Mouse (Mus musculus): ENCODE measurements around the gene Slc16a2. TPM values are rescaled to one million over a fixed set of nuclear protein-coding genes. Genes with fewer than 3 reads are reported as not detected.
"Not testable (repeated sequence)": the region's sequence is repeated elsewhere in the genome, so short reads cannot be mapped to it uniquely, and the experiment has no call there.

Gene Slc16a2
- polyA plus RNA-seq, 1 experiment from 2014 or later, result 11.9 TPM

DNA sequence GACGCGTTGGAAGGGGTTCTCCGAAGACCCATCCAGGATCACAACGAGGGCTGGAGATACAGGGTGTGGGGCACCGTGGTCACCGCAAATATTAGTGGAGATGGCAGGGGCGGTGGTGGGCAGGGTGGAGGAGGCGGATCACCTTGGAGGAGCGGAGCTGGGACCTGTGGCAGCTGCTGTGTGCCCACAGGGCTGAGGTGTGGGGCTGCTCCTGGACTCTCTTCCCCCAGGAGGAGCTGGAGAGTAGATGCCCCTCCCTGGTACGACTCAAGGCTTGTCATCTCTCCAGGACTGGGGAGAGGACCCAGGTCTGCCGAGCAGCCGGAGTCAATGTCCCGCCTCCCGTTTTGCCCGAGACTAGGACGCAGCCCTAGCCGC lies 127.0 kb downstream of the Slc16a2 start:
- peaks cover 39% of the 10 kb centered on the region for H3K27me3 ChIP-seq (ENCODE audit: control insufficient read depth, insufficient read depth, low read depth, low read length)
- H3K4me3 ChIP-seq (ENCODE audit: low read depth, low read length), result peak overlapping the region; percentile 44
- 15% methylated on average over 17 of the region's 17 CpGs for WGBS (ENCODE audit: insufficient replicate concordance)
- ATAC-seq (ENCODE audit: low read depth), result no peak
- no peak overlapping the region for H3K27ac ChIP-seq (ENCODE audit: low read length)
- no peaks in the 10 kb centered on the region for H3K4me1 ChIP-seq (ENCODE audit: control insufficient read depth, low read depth, low read length)
- H3K9ac ChIP-seq (ENCODE audit: low read depth, low read length), result peak overlapping the region; percentile 16; the same call in 1 of the 2 replicates
- no peaks in the 10 kb centered on the region for H3K36me3 ChIP-seq (ENCODE audit: control insufficient read depth, insufficient read depth)
- H3K4me2 ChIP-seq (ENCODE audit: low read depth, low read length), result peak overlapping the region; percentile 62
- H3K9me3 ChIP-seq (replicated peaks; ENCODE audit: control insufficient read depth, low read length), result no peaks in the 10 kb centered on the region

- no peaks in the 10 kb centered on the region for H3K9me3 ChIP-seq (replicated peaks; ENCODE audit: control insufficient read depth, low read length)
- H3K36me3 ChIP-seq (ENCODE audit: control insufficient read depth, insufficient read depth), result no peaks in the 10 kb centered on the region
- no peak overlapping the region for H3K4me3 ChIP-seq (ENCODE audit: low read depth, low read length)
- H3K4me1 ChIP-seq (ENCODE audit: control insufficient read depth, low read depth, low read length), result no peaks in the 10 kb centered on the region
- H3K9ac ChIP-seq (ENCODE audit: low read depth, low read length), result no peak overlapping the region
- no peak for ATAC-seq (ENCODE audit: low read depth)
- H3K4me2 ChIP-seq (ENCODE audit: low read depth, low read length), result peak overlapping the region; percentile 62; the same call in 1 of the 2 replicates
- H3K27me3 ChIP-seq (ENCODE audit: control insufficient read depth, insufficient read depth, low read depth, low read length), result peaks cover 39% of the 10 kb centered on the region
- 36% methylated on average over 10 of the region's 10 CpGs for WGBS (ENCODE audit: insufficient replicate concordance)
- no peak overlapping the region for H3K27ac ChIP-seq (ENCODE audit: low read length)
Observed at GRCm38 (mm10) chrX:103694381-103694780, 127.4 kb downstream of the Slc16a2 start.

DNA sequence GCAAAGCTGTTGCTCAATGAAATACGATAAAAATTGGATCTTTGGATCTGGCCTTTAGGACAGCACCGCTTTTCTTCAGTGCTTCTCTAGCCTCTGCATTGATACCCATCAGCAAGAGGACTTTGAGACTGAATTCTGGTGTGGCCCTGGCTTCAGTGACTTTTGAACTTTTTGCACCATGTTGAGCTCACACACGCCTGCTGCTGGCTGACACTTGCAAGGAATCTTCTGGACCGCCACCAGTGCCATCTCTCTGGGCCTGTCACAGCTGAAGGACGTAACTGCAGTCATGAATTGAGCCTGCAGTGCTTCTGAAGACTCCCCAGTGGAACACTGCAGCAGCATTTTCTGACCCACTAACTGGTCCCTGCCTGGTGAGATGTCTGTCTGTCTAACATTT lies 128.9 kb downstream of the Slc16a2 start:
- Histone ChIP-seq H3K4me3 (ENCODE audit: low read depth, low read length) (no peak overlapping the region), H3K27ac (ENCODE audit: low read length) (no peak overlapping the region), H3K27me3 (ENCODE audit: control insufficient read depth, insufficient read depth, low read depth, low read length) (peaks cover 35% of the 10 kb centered on the region), H3K4me2 (ENCODE audit: low read depth, low read length) (no peak overlapping the region), H3K36me3 (ENCODE audit: control insufficient read depth, insufficient read depth) (no peaks in the 10 kb centered on the region), H3K9ac (ENCODE audit: low read depth, low read length) (no peak overlapping the region), H3K4me1 (ENCODE audit: control insufficient read depth, low read depth, low read length) (no peaks in the 10 kb centered on the region), H3K9me3 (replicated peaks; ENCODE audit: control insufficient read depth, low read length) (no peaks in the 10 kb centered on the region)
- 66% methylated on average over 5 of the region's 5 CpGs for WGBS (ENCODE audit: insufficient replicate concordance)
- no peak for ATAC-seq (ENCODE audit: low read depth)

DNA sequence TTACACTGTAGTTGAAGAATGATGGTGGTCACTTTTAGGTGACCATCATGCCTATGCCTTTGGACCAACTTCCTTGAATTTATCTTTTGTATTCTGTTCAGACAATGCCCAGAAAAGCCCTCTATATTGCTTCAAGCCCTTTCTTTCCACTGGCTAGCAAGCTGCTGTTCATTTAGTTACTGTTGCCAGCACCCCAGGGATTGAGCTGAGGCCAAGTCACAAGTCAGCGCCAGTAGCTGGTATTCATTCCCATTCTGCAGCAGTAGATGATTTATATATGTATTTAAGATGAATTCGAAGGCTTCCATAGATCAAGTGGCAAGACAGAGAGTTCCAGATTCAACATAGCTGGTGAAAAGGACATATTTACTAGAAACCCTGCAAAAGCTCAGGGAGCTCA lies 133.2 kb downstream of the Slc16a2 start:
- H3K4me1 ChIP-seq (ENCODE audit: control insufficient read depth, low read depth, low read length), result no peaks in the 10 kb centered on the region
- no peak overlapping the region for H3K27ac ChIP-seq (ENCODE audit: low read length)
- H3K9me3 ChIP-seq (replicated peaks; ENCODE audit: control insufficient read depth, low read length), result no peaks in the 10 kb centered on the region
- H3K27me3 ChIP-seq (ENCODE audit: control insufficient read depth, insufficient read depth, low read depth, low read length), result peaks cover 11% of the 10 kb centered on the region
- no peak overlapping the region for H3K4me2 ChIP-seq (ENCODE audit: low read depth, low read length)
- no peaks in the 10 kb centered on the region for H3K36me3 ChIP-seq (ENCODE audit: control insufficient read depth, insufficient read depth)
- no peak for ATAC-seq (ENCODE audit: low read depth)
- H3K9ac ChIP-seq (ENCODE audit: low read depth, low read length), result no peak overlapping the region
- H3K4me3 ChIP-seq (ENCODE audit: low read depth, low read length), result no peak overlapping the region
- 56% methylated on average over 2 of the region's 2 CpGs for WGBS (ENCODE audit: insufficient replicate concordance)

DNA sequence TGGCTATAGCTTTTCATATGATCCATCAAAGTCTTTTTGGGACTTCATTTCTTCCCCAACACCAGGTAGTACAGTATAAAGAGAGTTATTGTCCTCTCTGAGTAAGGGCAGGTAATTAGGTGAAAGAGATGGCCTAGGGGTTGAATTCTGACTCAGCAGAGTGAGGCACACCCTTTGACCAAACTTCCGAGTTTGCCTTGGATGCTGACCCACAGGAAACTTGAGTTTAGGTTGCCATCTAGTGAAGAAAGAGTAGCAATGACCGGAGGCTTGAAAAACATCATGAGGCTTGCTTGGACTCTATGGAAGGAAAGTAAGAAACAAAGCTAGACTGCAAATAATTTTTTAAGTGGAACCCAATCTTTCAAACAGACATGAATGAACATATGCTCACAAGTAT lies 147.1 kb downstream of the Slc16a2 start:
- no peaks in the 10 kb centered on the region for H3K9me3 ChIP-seq (replicated peaks; ENCODE audit: control insufficient read depth, low read length)
- no peak overlapping the region for H3K9ac ChIP-seq (ENCODE audit: low read depth, low read length)
- no peak overlapping the region for H3K27ac ChIP-seq (ENCODE audit: low read length)
- H3K27me3 ChIP-seq (ENCODE audit: control insufficient read depth, insufficient read depth, low read depth, low read length), result peaks cover 3% of the 10 kb centered on the region; the same call in 1 of the 2 replicates
- H3K4me1 ChIP-seq (ENCODE audit: control insufficient read depth, low read depth, low read length), result no peaks in the 10 kb centered on the region
- WGBS (ENCODE audit: insufficient replicate concordance), result 21% methylated on average over 2 of the region's 2 CpGs
- H3K4me2 ChIP-seq (ENCODE audit: low read depth, low read length), result no peak overlapping the region
- H3K36me3 ChIP-seq (ENCODE audit: control insufficient read depth, insufficient read depth), result no peaks in the 10 kb centered on the region
- ATAC-seq (ENCODE audit: low read depth), result no peak
- no peak overlapping the region for H3K4me3 ChIP-seq (ENCODE audit: low read depth, low read length)

DNA sequence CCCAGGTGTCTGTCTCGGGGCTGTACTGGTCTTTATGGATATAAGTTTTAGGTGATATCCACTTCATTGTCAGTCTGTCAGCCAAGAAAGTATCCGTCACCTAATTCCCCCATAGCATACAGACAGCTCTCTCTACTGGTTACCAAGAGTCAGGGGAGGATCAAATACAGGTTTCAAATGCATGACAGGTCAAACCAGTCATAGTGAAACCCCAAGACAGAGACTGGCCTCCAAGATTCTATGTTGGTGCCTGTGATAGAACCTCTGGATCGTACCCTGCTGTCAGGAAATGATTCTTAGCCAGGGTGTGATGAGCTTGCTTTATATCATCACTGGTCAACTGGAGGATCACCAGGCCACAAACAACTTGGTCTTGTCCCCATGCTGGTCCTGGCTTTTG lies 148.0 kb downstream of the Slc16a2 start:
- ATAC-seq (ENCODE audit: low read depth), result no peak
- 60% methylated on average over 3 of the region's 3 CpGs for WGBS (ENCODE audit: insufficient replicate concordance)
- no peak overlapping the region for H3K9ac ChIP-seq (ENCODE audit: low read depth, low read length)
- H3K27ac ChIP-seq (ENCODE audit: low read length), result no peak overlapping the region
- H3K4me3 ChIP-seq (ENCODE audit: low read depth, low read length), result no peak overlapping the region
- H3K4me1 ChIP-seq (ENCODE audit: control insufficient read depth, low read depth, low read length), result no peaks in the 10 kb centered on the region
- no peaks in the 10 kb centered on the region for H3K36me3 ChIP-seq (ENCODE audit: control insufficient read depth, insufficient read depth)
- H3K9me3 ChIP-seq (replicated peaks; ENCODE audit: control insufficient read depth, low read length), result no peaks in the 10 kb centered on the region
- H3K4me2 ChIP-seq (ENCODE audit: low read depth, low read length), result no peak overlapping the region
- H3K27me3 ChIP-seq (ENCODE audit: control insufficient read depth, insufficient read depth, low read depth, low read length), result no peaks in the 10 kb centered on the region; the same call in 1 of the 2 replicates

- no peak overlapping the region for H3K4me3 ChIP-seq (ENCODE audit: low read depth, low read length)
- H3K9me3 ChIP-seq (replicated peaks; ENCODE audit: control insufficient read depth, low read length), result no peaks in the 10 kb centered on the region
- ATAC-seq (ENCODE audit: low read depth), result no peak
- no peaks in the 10 kb centered on the region for H3K36me3 ChIP-seq (ENCODE audit: control insufficient read depth, insufficient read depth)
- H3K4me2 ChIP-seq (ENCODE audit: low read depth, low read length), result no peak overlapping the region
- H3K4me1 ChIP-seq (ENCODE audit: control insufficient read depth, low read depth, low read length), result no peaks in the 10 kb centered on the region
- no peak overlapping the region for H3K27ac ChIP-seq (ENCODE audit: low read length)
- no peak overlapping the region for H3K9ac ChIP-seq (ENCODE audit: low read depth, low read length)
- H3K27me3 ChIP-seq (ENCODE audit: control insufficient read depth, insufficient read depth, low read depth, low read length), result no peaks in the 10 kb centered on the region; the same call in 1 of the 2 replicates
Observed at GRCm38 (mm10) chrX:103670245-103670644, 151.5 kb downstream of the Slc16a2 start.

DNA sequence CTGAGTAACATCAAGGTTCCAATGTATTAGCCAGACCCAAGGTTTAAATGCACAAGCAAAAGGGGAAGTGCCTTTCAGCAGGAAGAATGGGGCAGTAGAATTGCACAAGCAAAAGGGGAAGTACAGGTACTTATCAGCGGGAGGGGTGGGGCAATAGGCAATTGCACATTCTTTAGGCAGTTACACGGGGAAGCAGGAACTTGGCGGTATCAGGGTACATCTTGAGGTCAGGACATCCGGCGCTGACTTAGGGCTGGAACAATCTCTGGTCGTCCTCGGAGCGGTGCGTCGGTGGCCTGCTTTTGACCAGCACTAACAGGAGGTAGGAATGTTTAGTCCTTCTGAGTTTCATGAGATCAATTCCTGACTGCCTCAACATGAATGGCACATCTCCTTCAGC lies 157.3 kb downstream of the Slc16a2 start:
- not testable (repeated sequence) for ATAC-seq (ENCODE audit: low read depth); H3K4me3 ChIP-seq (ENCODE audit: low read depth, low read length); H3K36me3 ChIP-seq (ENCODE audit: control insufficient read depth, insufficient read depth); H3K9me3 ChIP-seq (replicated peaks; ENCODE audit: control insufficient read depth, low read length); H3K4me2 ChIP-seq (ENCODE audit: low read depth, low read length); H3K27ac ChIP-seq (ENCODE audit: low read length); H3K4me1 ChIP-seq (ENCODE audit: control insufficient read depth, low read depth, low read length); H3K9ac ChIP-seq (ENCODE audit: low read depth, low read length); H3K27me3 ChIP-seq (ENCODE audit: control insufficient read depth, insufficient read depth, low read depth, low read length)
- 59% methylated on average over 10 of the region's 10 CpGs for WGBS (ENCODE audit: insufficient replicate concordance)

DNA sequence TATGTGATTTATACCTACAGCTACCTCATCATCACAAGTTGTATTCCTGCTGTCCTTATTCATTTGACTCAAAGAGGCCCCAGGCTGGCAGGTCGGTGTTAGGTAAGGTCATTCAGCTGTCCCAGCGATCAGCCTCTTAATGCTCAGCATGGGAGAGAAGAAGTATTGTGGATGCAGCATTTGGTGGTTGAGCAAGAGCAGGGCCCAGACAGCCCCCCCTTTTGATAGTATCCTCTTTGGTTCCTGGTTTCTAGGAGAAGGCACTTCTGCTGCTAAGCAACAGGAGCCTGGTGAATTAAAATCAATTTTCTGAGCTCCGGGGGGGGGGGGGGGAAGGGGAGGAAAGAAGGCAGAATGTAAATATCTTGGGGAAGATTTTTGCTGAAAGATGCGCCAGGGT lies 162.8 kb downstream of the Slc16a2 start:
- H3K36me3 ChIP-seq (ENCODE audit: control insufficient read depth, insufficient read depth), result no peaks in the 10 kb centered on the region
- no peak overlapping the region for H3K4me2 ChIP-seq (ENCODE audit: low read depth, low read length)
- no peak overlapping the region for H3K27ac ChIP-seq (ENCODE audit: low read length)
- H3K27me3 ChIP-seq (ENCODE audit: control insufficient read depth, insufficient read depth, low read depth, low read length), result no peaks in the 10 kb centered on the region; the same call in 1 of the 2 replicates
- ATAC-seq (ENCODE audit: low read depth), result no peak
- no peak overlapping the region for H3K9ac ChIP-seq (ENCODE audit: low read depth, low read length)
- H3K4me1 ChIP-seq (ENCODE audit: control insufficient read depth, low read depth, low read length), result no peaks in the 10 kb centered on the region
- H3K9me3 ChIP-seq (replicated peaks; ENCODE audit: control insufficient read depth, low read length), result no peaks in the 10 kb centered on the region
- H3K4me3 ChIP-seq (ENCODE audit: low read depth, low read length), result no peak overlapping the region
- 56% methylated on average over 4 of the region's 4 CpGs for WGBS (ENCODE audit: insufficient replicate concordance)
